Mouse (Mus musculus) stomach, embryonic 15.5 days (tissue): Measurements from ENCODE around the gene Rnase1. TPM values are rescaled to one million over a fixed set of nuclear protein-coding genes. Genes with fewer than 3 reads are reported as not detected.
A peak's percentile ranks its signal among the peaks of the same experiment; 100 is the strongest.

ENCODE experiments used
- ATAC-seq: fragments of 200-750 bp; cut with Nextera tagmentation; 2 replicates; pipeline ENCODE4 v1.8.0; 2017; ENCODE audit warnings: low read depth, moderate number of reproducible peaks, moderate TSS enrichment; ENCODE audit not compliant: insufficient read depth, low FRiP score
- H3K27ac ChIP-seq: fragments of 300-500 bp; sonication (generic); 2 replicates; pipeline ENCODE4 v1.5.1; 2015; ENCODE audit warnings: mild to moderate bottlenecking, inconsistent platforms
- H3K27me3 ChIP-seq: fragments of 300-500 bp; sonication (generic); replicated peaks from 2 replicates; pipeline ENCODE4 v1.6.1; 2015; ENCODE audit warnings: inconsistent platforms
- H3K36me3 ChIP-seq: fragments of 300-500 bp; sonication (generic); 2 replicates; pipeline ENCODE4 v1.6.1; 2015; ENCODE audit warnings: inconsistent platforms
- H3K4me1 ChIP-seq: fragments of 300-500 bp; sonication (generic); 2 replicates; pipeline ENCODE4 v1.6.1; 2015; ENCODE audit warnings: inconsistent platforms
- H3K4me2 ChIP-seq: fragments of 300-500 bp; sonication (generic); 2 replicates; pipeline ENCODE4 v1.6.1; 2015; ENCODE audit warnings: mild to moderate bottlenecking, inconsistent platforms
- H3K4me3 ChIP-seq: fragments of 300-500 bp; sonication (generic); replicated peaks from 2 replicates; pipeline ENCODE4 v1.5.1; 2015; ENCODE audit warnings: inconsistent platforms
- H3K9ac ChIP-seq: fragments of 300-500 bp; sonication (generic); 2 replicates; pipeline ENCODE4 v1.6.1; 2015; ENCODE audit warnings: inconsistent platforms
- H3K9me3 ChIP-seq: fragments of 300-500 bp; sonication (generic); 2 replicates; pipeline ENCODE4 v1.6.1; 2016; ENCODE audit warnings: inconsistent platforms
- WGBS: fragments of 180-500 bp; shearing (Covaris S2); methylation state at CpG from one replicate; pipeline ENCODE4 v1.1.7; 2015; 5-methylcytosine and 5-hydroxymethylcytosine counted together
- polyA plus RNA-seq: library from polyadenylated mRNA; unstranded; fragments of >200 nt; fragmentation: Nextera tagmentation; extraction: Ambion mirVana; gene quantifications from 2 replicates; pipeline ENCODE4 v1.2.1, GENCODE M21; 2015

Rnase1 gene
- polyA plus RNA-seq, 1 experiment from 2014 or later, result 62.8 TPM

DNA sequence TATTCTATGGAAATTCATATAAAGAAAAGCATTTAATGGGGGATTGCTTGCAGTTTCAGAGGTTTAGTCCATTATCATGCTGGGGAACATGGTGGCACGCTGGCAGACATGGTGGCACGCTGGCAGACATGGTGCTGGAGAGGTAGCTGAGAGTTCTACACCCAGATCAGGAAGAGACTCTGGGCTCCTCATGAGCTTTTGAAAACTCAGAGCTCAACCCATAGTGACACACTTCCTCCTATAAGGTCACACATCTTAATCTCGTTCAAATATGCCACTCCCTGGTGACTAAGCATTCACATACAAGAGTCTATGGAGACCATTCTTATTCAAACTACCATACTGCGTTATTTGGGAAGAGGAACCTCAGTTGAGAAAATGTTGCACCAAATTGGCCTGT lies 14.2 kb downstream of the Rnase1 start:
- Histone ChIP-seq H3K4me3 (no peak overlapping the region), H3K4me2 (no peak overlapping the region), H3K9ac (no peak overlapping the region), H3K27me3 (no peaks in the 10 kb centered on the region), H3K4me1 (no peaks in the 10 kb centered on the region), H3K27ac (no peak overlapping the region), H3K9me3 (no peaks in the 10 kb centered on the region), H3K36me3 (no peaks in the 10 kb centered on the region)
- WGBS, result 73% methylated on average over 4 of the region's 4 CpGs
- ATAC-seq, result peak; percentile 67

DNA sequence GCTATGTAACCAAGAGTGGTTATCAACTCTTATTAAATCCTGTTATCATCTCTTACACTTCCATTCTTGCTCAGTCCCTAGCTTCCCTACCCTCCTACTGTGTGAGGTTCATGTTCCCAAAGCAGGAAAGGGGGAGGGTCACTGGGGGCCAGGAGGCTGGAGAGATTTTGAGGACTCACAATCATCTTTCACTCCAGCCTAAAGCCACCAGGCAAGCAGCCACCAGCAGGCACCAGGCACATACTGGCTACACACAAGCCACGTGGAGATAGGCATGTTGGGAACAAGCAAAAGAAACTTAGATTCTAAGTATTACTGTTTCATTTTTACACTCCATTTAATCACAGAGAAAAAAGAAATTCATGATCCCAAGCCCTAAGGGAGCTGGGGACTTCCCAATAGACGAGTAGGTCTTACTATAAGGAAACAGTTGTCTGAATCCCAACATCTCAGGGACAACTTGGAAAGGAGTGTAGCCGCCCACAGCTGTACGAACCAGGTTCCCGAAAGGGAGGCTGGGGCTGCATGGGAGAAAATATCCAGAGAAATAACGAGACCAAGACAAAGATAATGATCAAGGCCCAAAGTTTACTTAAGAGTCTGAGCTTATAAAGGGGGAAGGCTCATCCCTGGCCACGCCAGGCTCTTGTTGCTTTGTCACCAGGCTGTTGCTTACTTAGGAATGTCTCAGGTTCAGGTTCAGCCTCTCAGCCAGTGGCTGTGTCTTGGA lies 15.3 kb downstream of the Rnase1 start:
- no peak overlapping the region for H3K27ac ChIP-seq
- no peak overlapping the region for H3K9ac ChIP-seq
- 69% methylated on average over 7 of the region's 7 CpGs for WGBS
- H3K4me1 ChIP-seq, result no peaks in the 10 kb centered on the region
- no peaks in the 10 kb centered on the region for H3K27me3 ChIP-seq
- ATAC-seq, result no peak
- no peaks in the 10 kb centered on the region for H3K9me3 ChIP-seq
- H3K36me3 ChIP-seq, result no peaks in the 10 kb centered on the region
- H3K4me2 ChIP-seq, result no peak overlapping the region
- H3K4me3 ChIP-seq, result no peak overlapping the region

DNA sequence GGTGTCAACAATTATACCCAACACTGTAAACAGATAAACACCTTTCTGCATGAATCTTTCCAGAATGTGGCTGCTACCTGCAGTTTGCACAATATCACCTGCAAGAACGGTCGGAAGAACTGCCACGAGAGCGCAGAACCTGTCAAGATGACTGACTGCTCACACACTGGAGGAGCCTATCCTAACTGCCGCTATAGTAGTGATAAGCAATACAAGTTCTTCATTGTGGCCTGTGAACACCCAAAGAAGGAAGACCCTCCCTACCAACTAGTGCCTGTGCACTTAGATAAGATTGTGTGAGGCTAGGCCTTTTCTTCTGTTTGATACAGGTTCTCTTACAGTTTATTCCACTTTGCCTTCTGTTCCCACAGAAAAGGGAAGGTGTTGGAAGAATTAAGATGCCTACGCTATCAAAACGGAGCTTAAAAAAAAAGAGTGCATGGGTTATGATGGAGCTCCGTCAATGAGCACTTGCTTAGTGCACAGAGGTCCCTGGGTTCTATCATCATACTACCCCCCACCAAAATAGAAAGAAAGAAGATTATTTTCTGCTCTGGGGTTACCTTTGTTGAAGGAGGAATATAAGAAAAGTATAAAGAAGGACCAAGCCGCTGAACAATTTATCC lies 16.2 kb downstream of the Rnase1 start:
- ATAC-seq, result peak; percentile 84; the same call in 1 of the 2 replicates
- Histone ChIP-seq H3K9me3 (no peaks in the 10 kb centered on the region), H3K36me3 (no peaks in the 10 kb centered on the region), H3K27ac (no peak overlapping the region), H3K9ac (no peak overlapping the region), H3K4me2 (no peak overlapping the region), H3K4me1 (no peaks in the 10 kb centered on the region), H3K27me3 (no peaks in the 10 kb centered on the region), H3K4me3 (no peak overlapping the region)
- 70% methylated on average over 9 of the region's 9 CpGs for WGBS

- H3K9ac ChIP-seq, result no peak overlapping the region
- WGBS, result 71% methylated on average over 4 of the region's 4 CpGs
- H3K36me3 ChIP-seq, result no peaks in the 10 kb centered on the region
- no peak overlapping the region for H3K4me3 ChIP-seq
- no peaks in the 10 kb centered on the region for H3K9me3 ChIP-seq
- ATAC-seq, result no peak
- no peaks in the 10 kb centered on the region for H3K27me3 ChIP-seq
- H3K27ac ChIP-seq, result no peak overlapping the region
- H3K4me1 ChIP-seq, result no peaks in the 10 kb centered on the region
- no peak overlapping the region for H3K4me2 ChIP-seq
These were observed 17.0 kb downstream of the Rnase1 start for GRCm38 (mm10) chr14:51129624-51129975.

DNA sequence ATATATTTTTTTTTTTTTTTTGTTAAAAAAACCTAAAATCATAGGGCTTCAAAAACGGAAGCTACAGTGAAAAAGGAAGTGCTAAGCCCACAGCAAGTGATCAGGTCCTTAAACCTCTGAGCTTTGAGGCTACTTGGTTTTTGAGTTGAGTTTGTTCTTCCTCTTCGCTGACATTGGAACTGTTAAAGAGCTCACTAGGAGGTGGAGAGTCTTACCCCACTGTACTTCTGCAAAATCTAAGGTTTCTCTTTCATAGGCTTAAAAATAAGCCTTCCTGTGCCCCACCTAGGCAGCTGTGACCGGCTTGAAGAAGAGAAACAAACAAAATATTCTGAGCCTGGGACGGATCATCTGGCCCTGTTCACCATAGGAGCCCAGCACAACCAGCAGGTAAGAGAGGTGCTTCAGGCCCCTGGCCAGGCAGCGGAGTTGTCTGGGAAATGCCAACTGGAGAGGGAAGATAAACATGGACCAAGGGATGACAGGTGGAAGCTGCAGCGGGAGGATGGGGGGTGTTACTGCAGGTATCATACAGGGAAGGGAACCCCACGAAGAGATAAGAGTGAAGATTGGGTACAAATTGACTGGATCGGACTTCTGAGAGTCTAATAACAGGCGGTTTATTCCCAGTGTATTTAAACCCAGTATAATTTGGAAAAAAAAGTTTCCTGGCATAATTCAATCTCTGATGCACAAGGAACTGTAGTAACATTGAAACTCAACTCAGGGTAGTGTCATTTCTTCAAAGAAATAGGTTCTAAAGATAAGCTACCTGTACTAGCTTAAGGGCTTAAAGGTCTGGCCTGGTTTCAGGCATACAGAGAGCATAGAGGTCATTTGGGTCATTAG lies 17.6 kb downstream of the Rnase1 start:
- Histone ChIP-seq H3K27ac (peak overlapping the region; percentile 8; the same call in 1 of the 2 replicates), H3K4me2 (no peak overlapping the region), H3K4me3 (0 out of 2 replicates have a peak overlapping the region, but pooled peaks have one; percentile 2), H3K9me3 (no peaks in the 10 kb centered on the region), H3K4me1 (no peaks in the 10 kb centered on the region), H3K36me3 (no peaks in the 10 kb centered on the region), H3K9ac (no peak overlapping the region), H3K27me3 (no peaks in the 10 kb centered on the region)
- no peak for ATAC-seq
- 68% methylated on average over 9 of the region's 9 CpGs for WGBS

DNA sequence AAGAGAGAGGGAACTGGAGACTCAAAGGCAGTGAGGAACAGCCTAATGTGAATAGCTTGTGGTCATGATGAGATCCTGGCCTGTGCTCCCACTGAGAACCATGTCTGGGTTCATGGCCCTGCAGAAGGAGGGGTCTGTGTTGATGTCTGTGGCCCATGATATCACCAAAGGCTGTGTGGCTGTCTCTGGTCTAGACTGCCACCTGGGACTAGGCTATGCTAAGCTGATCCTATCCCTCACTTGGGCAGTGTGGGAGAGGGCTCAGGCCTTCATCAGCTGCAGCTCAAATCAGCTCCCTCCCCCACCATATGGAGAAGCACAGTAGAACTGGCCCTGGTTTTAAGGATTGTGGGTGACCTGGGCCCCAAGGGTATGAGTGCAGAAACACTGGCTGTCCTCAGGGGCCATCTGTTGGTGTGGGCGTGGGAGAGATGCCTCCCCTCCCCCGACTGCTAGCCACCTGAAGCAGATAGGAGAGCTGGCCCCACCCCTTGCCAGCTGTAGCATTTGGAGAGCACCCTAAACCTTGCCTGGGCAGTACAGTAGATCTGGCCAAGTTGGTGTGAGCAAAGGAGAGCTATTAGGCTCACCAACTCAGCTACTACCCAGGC lies 18.8 kb downstream of the Rnase1 start:
- ATAC-seq, result peak; percentile 82

DNA sequence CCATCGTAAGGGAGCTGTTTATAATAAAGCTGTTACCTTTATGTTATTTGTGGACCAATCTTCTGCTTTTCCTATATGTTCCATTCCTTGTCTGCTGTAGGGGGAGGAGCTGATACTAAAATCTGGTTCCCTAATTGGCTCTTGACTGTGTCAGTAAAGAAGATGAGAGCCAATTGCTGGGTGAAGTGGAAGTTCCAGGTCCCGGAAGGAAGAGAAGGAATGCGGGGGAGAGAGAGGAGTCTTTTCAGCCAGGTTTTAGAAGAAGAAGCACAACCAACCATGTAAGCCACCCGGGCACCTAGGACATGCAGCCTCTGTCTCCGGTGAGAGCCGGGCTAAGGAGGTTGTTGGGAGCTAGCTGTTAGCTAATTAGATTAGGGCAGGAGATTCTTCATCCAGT lies 20.9 kb downstream of the Rnase1 start:
- Histone ChIP-seq H3K4me3 (no peak overlapping the region), H3K4me1 (no peaks in the 10 kb centered on the region), H3K27ac (no peak overlapping the region), H3K9me3 (no peaks in the 10 kb centered on the region), H3K9ac (no peak overlapping the region), H3K36me3 (no peaks in the 10 kb centered on the region), H3K27me3 (no peaks in the 10 kb centered on the region), H3K4me2 (no peak overlapping the region)
- WGBS, result 84% methylated on average over 6 of the region's 6 CpGs
- no peak for ATAC-seq

More for the DNA sequence above, 18.8 kb downstream of the Rnase1 start:
- no peaks in the 10 kb centered on the region for H3K36me3 ChIP-seq
- 54% methylated on average over 2 of the region's 2 CpGs for WGBS
- no peaks in the 10 kb centered on the region for H3K27me3 ChIP-seq
- no peak overlapping the region for H3K4me2 ChIP-seq
- H3K4me3 ChIP-seq, result no peak overlapping the region
- no peaks in the 10 kb centered on the region for H3K9me3 ChIP-seq
- H3K9ac ChIP-seq, result no peak overlapping the region
- H3K4me1 ChIP-seq, result no peaks in the 10 kb centered on the region
- no peak overlapping the region for H3K27ac ChIP-seq

DNA sequence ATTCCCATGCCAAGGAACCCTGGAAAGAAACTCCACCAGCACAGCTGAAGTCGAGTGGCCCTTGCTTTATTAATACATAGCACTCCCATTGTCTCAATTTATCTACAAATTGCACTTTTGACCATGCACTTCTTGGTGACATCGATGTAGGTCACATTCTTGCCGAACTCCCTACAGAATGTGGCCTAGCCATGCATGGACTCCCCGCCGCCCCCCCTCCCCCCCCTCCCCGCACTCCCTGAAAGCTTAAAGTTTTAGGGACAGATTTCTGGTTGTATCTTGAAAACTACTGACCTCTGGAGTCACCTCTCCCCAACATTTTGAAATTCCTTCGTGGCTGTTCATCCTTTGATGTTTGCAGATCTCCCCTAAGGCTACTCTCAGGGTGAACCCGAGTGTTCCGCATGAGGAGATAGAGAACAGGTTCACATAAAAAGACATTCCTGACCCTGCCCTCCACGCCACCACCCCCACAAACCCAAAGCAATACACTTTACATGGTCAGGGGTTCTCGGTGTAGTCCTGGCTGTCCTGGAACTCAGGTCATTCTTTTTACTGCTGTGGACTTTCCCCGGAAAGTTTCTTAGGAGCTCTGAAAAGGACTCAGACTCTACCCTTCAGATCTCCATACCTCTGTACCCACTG lies 32.5 kb downstream of the Rnase1 start, which contains the start of gene Eddm3b:
Eddm3b (plus strand) TSS at position 511 of the 645 bp plus-strand sequence.
- H3K9me3 ChIP-seq, result no peaks in the 10 kb centered on the region
- WGBS, result 48% methylated on average over 12 of the region's 12 CpGs
- no peak for ATAC-seq
- H3K9ac ChIP-seq, result no peak within 1 kb of the TSS
- H3K27ac ChIP-seq, result no peak within 1 kb of the TSS
- H3K36me3 ChIP-seq, result no peaks in the 10 kb centered on the region
- H3K4me1 ChIP-seq, result no peaks in the 10 kb centered on the region
- no peak within 1 kb of the TSS for H3K4me2 ChIP-seq
- H3K27me3 ChIP-seq, result no peaks in the 10 kb centered on the region
- no peak within 1 kb of the TSS for H3K4me3 ChIP-seq

- Histone ChIP-seq H3K27ac (no peak overlapping the region), H3K4me1 (no peaks in the 10 kb centered on the region), H3K9ac (no peak overlapping the region), H3K4me2 (no peak overlapping the region), H3K36me3 (no peaks in the 10 kb centered on the region), H3K27me3 (no peaks in the 10 kb centered on the region), H3K9me3 (no peaks in the 10 kb centered on the region), H3K4me3 (no peak overlapping the region)
- WGBS, result 50% methylated on average over 9 of the region's 9 CpGs
- ATAC-seq, result no peak
These were observed 33.1 kb downstream of the Rnase1 start for GRCm38 (mm10) chr14:51113476-51113875.

- Histone ChIP-seq H3K9ac (no peak overlapping the region), H3K4me1 (no peaks in the 10 kb centered on the region), H3K4me2 (no peak overlapping the region), H3K27ac (no peak overlapping the region), H3K27me3 (no peaks in the 10 kb centered on the region), H3K36me3 (no peaks in the 10 kb centered on the region), H3K9me3 (no peaks in the 10 kb centered on the region), H3K4me3 (no peak overlapping the region)
- no peak for ATAC-seq
- WGBS, result 56% methylated on average over 3 of the region's 3 CpGs
These were observed 34.6 kb downstream of the Rnase1 start for GRCm38 (mm10) chr14:51111966-51112365.

- H3K4me1 ChIP-seq, result no peaks in the 10 kb centered on the region
- no peaks in the 10 kb centered on the region for H3K27me3 ChIP-seq
- no peak overlapping the region for H3K27ac ChIP-seq
These were observed 40.1 kb downstream of the Rnase1 start for GRCm38 (mm10) chr14:51106449-51106967.

More at GRCm38 (mm10) chr14:51106449-51106967, 40.1 kb downstream of the Rnase1 start:
- Histone ChIP-seq H3K4me3 (no peak overlapping the region), H3K4me2 (no peak overlapping the region), H3K36me3 (no peaks in the 10 kb centered on the region), H3K9ac (no peak overlapping the region), H3K9me3 (no peaks in the 10 kb centered on the region)
- no peak for ATAC-seq
